Mouse (Mus musculus): ENCODE data around the gene Lmo3.

DNA sequence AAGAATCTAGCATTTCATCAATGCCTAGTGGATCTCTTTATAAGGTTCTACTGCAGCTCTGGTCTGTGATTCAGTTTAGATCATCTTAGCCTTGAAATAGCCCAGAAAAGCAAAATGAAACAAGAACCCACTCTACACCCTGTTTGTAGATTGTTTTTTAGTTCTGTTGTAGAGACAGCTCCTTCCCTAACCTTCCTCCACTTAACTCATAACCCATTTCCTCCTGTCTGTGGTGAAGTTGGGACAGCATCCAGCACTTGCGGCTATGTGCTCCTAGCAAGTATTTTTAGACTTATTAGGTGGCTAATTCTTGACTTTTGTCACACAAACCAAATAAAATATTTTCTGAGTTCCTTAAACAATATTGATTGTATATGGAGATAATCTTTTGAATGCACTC, 198.6 kb downstream of the Lmo3 start:
- TF ChIP-seq CTCF (IDR thresholded peaks at IDR 0.05; ENCODE audit: insufficient read depth, low read depth, low read length) (no peak), POLR2A (IDR thresholded peaks at IDR 0.05; ENCODE audit: insufficient read depth, low read depth, low read length) (no peak)

Data from olfactory bulb, adult 2 months (tissue).